Mouse (Mus musculus): Measurements from ENCODE around the gene Ppp1r21.

- TF ChIP-seq CTCF (conservative IDR thresholded peaks at IDR 0.05; ENCODE audit: insufficient read depth, insufficient read length, low read depth, low read length): no peak
- no peak for TF ChIP-seq POLR2A (IDR thresholded peaks at IDR 0.05; ENCODE audit: low read depth, low read length)
Observed at GRCm38 (mm10) chr17:88550351-88550750, 20.4 kb downstream of the Ppp1r21 start.
